Mouse (Mus musculus) cerebellum, adult 11-12 months (tissue): ENCODE measurements around the gene Cd63.

ENCODE experiments used
- DNase-seq: peaks from one replicate; pipeline ENCODE4 v3.0.0; 2022

Gene Cd63

GRCm38 (mm10) chr10:128908778-128909448, 8.1 kb downstream of the Cd63 start:
- DNase-seq = no peak

- DNase-seq = peak; percentile 69
These were observed 8.8 kb downstream of the Cd63 start for GRCm38 (mm10) chr10:128909567-128910028.

GRCm38 (mm10) chr10:128910066-128910841, 9.5 kb downstream of the Cd63 start:
- peak; percentile 52 for DNase-seq

GRCm38 (mm10) chr10:128911430-128911829, 10.6 kb downstream of the Cd63 start:
- DNase-seq = no peak

- no peak for DNase-seq
These were observed 11.5 kb downstream of the Cd63 start for GRCm38 (mm10) chr10:128912268-128912667.

- DNase-seq = no peak
These were observed 12.0 kb downstream of the Cd63 start for GRCm38 (mm10) chr10:128912791-128913190.

GRCm38 (mm10) chr10:128913219-128913618, 12.4 kb downstream of the Cd63 start:
- DNase-seq = peak; percentile 87

- peak; percentile 55 for DNase-seq
These were observed 12.9 kb downstream of the Cd63 start for GRCm38 (mm10) chr10:128913696-128914095.

- no peak for DNase-seq
These were observed 14.8 kb downstream of the Cd63 start for GRCm38 (mm10) chr10:128915550-128915949.

GRCm38 (mm10) chr10:128916665-128917064, 15.9 kb downstream of the Cd63 start:
- DNase-seq = no peak

GRCm38 (mm10) chr10:128917400-128917799, 16.6 kb downstream of the Cd63 start:
- no peak for DNase-seq

- DNase-seq = peak; percentile 97
These were observed 17.5 kb downstream of the Cd63 start for GRCm38 (mm10) chr10:128918246-128918645.

- DNase-seq = peak; percentile 76
These were observed 18.4 kb downstream of the Cd63 start for GRCm38 (mm10) chr10:128919203-128919631.

- peak; percentile 25 for DNase-seq
These were observed 19.2 kb downstream of the Cd63 start for GRCm38 (mm10) chr10:128919966-128920365.

- peak; percentile 52 for DNase-seq
These were observed 20.0 kb downstream of the Cd63 start for GRCm38 (mm10) chr10:128920736-128921161.

- no peak for DNase-seq
These were observed 20.5 kb downstream of the Cd63 start for GRCm38 (mm10) chr10:128921251-128921650.

GRCm38 (mm10) chr10:128921883-128922821, 21.4 kb downstream of the Cd63 start:
- peak; percentile 64 for DNase-seq

- no peak for DNase-seq
These were observed 21.9 kb downstream of the Cd63 start, which contains the start of gene Rdh5 for GRCm38 (mm10) chr10:128922822-128923012. Rdh5 (minus strand) TSS chr10:128922888.

- DNase-seq = peak; percentile 96
These were observed 22.4 kb downstream of the Cd63 start for GRCm38 (mm10) chr10:128923013-128923691.

GRCm38 (mm10) chr10:128923935-128924334, 23.1 kb downstream of the Cd63 start, which contains the start of gene Bloc1s1:
Bloc1s1 (minus strand) TSS chr10:128924035.
- no peak for DNase-seq

- peak; percentile 20 for DNase-seq
These were observed 27.6 kb downstream of the Cd63 start for GRCm38 (mm10) chr10:128928356-128928755.

- DNase-seq = peak; percentile 27
These were observed 29.0 kb downstream of the Cd63 start for GRCm38 (mm10) chr10:128929638-128930378.
